Mouse (Mus musculus): ENCODE results near the gene H2-DMb1.

DNA sequence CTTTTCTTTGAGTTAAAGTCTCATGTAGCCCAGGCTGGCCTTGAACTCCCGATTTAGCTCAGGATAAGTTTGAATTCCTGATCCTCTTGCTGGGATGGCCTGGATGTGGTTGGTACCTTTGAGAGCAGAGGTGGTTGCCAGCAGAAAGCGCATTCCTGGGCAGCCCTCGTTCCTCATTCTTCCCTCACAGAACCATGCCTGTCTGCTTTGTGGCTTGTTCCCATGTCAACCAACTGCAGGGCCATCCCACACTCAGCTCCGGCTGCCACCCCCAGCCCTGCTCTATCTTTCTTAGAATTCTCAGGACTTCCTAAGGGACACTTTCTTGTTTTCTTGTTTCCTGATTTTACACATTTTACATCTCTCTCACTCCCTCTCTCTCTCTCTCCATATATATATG is 11.4 kb upstream of the H2-DMb1 start:
- TF ChIP-seq CTCF (IDR thresholded peaks at IDR 0.05; ENCODE audit: control insufficient read depth, insufficient read depth, insufficient read length) (no peak), MYOD1 (IDR thresholded peaks at IDR 0.05; ENCODE audit: control insufficient read depth, insufficient read length, low read depth) (no peak), MAX (IDR thresholded peaks at IDR 0.05) (no peak), USF1 (IDR thresholded peaks at IDR 0.05; ENCODE audit: low read depth) (no peak), CEBPB (IDR thresholded peaks at IDR 0.05; ENCODE audit: low read depth) (no peak)

All from C2C12 (cell line).